Mouse (Mus musculus) brain, embryonic 18.5 days (tissue): ENCODE measurements at regions not wholly inside any gene's neighbourhood (a gene's known extent, or its start where the extent isn't known, plus 50 kb on each side); places are given as distances from the start of the nearest gene placed in this dataset.
A peak's percentile ranks its signal among the peaks of the same experiment; 100 is the strongest.

Source experiments
- DNase-seq: peaks from one replicate; pipeline ENCODE4 v3.0.0-alpha.2; 2012; ENCODE audit warnings: low read depth, low spot score

DNA sequence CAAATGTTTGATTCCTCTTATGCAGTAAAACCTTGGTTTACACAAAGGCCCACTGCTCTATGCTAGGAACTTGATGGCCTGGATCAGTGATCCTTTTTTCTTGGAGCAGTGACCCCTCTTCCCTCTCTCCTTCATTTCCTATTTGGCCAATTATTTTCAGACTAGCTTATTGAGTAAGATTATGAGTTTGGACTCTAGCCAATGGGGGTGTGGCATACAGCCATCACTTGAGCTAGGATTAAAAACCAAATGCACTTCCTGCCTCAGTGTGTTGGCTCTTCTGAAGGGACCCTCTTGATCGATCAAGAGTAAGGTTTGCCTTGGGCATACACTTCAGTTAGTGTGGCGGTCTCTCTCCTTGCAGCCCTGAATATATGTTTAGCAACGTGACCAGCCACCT, 1172.6 kb upstream of the Gulo start:
- DNase-seq: no peak

DNA sequence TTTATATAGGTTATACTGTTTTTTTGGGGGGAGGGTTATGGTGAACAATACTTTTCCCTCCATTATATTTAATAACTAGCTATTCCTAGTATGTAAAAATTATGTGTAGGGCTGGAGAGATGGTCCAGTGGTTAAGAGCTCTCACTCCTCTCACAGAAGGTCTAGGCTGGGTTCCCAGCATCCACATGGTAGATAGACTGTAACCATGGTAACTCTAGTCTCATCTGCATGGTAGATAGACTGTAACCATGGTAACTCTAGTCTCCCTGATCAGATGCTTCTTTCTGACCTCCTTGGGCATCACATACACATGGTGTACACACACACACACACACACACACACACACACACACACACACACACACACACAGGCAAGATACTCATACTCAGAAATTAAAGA, 1170.5 kb upstream of the Gulo start:
- DNase-seq: peak; percentile 52

DNA sequence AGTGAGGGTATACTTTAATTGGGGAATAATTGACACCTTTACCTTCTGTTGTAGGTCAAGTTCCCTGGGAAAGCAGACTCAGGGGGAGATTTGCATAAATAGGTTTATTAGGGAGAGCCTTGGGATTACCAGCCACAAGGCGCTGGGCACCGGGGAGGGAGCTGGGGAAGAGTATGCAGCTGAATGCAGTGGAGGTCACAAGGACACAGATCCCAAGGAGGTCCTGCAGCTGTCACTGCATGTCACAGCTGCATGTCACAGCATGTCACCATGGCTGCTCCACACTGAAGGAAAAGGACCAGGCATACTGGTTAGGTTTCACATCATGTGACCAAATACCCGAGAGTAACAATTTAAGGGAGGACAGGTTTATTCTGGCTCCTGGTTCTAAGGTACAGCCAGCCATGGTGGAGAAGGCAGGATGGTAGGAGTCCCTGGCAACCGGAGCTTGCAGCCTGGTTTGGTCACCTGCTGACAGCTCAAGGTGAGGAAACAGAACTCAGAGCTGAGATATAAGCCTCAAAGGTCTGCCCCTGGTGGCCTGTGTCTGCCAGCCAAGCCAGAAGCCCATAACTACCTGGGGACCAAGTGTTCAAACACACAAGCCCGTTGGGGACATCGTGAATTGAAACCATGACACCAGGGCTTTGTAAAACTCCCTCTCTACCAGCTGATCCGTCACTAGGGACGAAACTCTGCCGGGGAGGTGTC, 1169.5 kb upstream of the Gulo start:
- DNase-seq: no peak

DNA sequence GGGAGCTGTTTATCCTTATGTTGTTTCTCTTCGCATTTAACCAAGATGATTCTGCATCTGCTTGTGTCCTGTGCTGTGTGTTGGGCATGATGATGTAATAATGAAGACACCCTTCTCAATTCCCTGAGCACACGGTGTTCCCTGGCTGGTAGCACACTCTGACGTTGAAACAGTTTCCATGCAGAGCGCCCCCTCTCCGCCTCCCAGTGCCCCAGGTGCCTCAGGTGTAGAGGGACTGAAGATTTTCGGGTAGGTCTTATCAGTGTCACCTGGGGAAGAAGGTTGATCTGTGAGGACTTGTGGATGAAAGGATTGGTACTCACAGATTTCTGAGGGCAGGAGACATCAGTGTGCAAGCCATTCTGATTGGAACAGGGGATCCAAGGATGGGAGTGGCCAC, 1167.7 kb upstream of the Gulo start:
- no peak for DNase-seq

DNA sequence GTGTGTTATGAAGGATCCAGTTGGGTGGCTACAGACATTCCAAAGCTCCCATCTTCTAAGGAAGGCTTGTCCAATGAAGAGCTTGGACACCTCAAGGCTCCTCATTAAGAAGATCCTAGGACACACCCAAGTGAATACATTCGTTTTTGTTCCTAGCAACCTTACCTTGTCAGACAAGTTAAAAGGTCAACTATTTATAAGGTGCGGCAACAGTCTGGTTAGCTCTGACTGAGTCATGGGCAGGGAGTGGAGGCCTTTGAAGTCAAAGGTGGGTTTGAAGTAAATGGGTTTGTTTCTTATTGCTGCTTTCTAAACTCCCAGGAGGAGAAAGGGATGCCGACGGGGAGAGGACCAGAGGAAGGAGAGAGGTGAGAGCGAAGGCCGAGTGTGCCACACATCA, 1167.1 kb upstream of the Gulo start:
- DNase-seq: no peak

DNA sequence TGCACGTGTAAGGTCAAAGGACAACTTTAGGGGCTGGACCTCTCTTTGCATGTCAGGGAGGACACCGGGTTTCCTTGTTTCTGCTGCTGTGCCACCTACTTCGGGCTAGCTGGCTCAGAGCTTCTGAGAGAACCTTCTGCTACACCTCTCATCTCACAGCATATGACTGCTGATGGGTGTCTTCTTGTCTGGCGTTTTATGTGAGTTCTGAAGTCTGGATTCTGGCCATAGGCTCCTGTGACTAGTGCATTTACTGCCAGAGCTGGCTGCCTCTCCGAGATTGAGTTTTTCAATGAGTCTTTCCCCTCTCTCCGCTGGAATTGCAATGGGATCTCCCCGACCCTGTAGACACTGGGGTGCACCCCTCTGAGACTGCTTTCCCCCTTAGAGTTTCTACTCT, 1165.9 kb upstream of the Gulo start:
- DNase-seq: no peak

DNA sequence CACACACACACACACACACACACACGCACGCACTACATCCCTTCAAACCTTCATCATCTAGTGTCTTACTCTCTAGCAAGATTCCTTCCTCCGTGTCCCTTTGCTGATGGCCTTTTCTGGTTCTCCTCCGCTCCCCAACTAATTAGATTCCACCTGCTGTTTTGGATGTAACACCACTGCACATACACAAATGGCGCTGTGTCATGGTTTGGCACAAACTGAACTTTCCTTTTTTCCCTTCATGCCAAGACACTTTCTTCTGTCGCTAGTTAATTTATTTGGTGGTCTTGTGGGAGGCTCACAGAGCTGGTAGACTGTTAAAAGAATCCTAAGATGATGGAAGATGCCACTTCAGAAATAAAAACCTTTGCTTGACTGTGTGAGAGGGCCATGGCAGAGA, 1161.8 kb upstream of the Gulo start:
- DNase-seq: no peak

DNA sequence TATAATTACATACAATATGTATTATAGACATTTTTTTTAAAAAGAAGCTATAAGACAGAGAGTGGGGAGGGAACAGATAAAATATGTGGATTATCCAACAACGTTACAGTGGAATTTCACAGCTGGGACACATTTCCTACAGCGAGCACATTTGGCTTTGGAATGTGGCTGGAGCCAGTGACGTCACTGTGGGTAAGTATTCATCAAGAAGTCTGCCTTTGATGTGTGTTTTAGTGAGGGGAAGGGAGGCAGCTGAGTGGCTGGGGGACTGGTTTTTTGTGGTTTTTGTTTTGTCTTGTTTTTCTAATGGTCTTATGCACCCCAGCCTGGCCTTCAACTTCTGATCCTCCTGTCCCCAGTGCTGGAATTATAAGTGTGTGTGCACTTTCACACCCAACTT, 1161.2 kb upstream of the Gulo start:
- DNase-seq: no peak

DNA sequence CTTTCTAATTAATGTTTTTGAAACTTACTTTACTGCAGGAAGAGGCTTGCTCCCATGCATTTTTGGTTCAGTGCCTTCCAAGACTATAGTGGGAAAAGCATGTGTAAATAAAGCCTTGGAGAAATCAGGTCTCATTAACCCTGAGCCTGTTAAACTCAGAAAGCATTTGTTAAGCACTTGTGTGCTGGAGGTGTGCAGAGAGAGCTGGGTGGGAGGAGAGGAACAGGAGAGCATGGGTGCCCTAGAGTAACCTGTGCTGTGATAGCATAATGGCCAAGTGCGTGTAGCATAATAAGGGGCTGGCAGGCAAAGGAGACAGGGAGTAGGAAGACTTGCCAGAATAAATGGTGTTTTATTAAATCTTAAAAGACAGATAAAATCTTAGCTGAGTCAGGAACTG, 1160.2 kb upstream of the Gulo start:
- DNase-seq: no peak

DNA sequence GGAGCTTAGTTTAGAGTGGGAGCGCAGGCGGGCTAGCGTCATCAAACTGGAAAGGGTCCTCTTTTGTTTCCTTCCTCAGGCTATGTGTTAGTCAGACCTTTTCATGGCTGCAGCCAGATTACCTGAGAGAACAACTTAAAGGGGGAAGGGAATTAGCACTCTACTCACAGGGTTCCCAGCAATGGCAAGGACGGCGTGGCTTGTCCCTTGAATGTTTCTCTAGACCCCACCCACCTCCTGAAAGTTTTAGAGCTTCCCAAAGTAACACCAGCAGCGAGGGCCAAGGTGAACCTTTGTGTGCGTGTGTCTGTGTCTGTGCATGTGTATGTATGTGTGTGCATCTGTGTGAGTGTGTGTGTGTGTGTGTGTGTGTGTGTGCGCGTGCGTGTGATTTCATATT, 1151.0 kb upstream of the Gulo start:
- no peak for DNase-seq

DNA sequence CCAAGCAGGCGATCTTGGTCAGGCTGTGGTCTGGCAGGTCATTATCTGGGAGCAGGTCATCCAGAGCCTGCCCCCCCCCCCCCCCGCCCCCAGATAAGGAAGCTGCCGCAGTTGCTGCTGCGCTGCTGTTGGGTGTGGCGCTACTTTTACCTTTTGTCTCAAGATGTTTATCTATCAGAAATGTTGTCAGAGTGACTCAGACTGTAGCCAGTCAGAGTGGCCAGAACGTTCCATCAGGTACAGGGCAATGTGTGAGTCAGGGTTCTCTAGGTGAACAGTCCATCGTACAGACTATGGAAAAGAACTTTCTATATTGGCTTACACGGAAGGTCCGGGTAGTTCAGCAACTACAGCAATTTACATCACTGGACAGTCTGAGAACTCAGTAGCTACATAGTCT, 1149.9 kb upstream of the Gulo start:
- no peak for DNase-seq

DNA sequence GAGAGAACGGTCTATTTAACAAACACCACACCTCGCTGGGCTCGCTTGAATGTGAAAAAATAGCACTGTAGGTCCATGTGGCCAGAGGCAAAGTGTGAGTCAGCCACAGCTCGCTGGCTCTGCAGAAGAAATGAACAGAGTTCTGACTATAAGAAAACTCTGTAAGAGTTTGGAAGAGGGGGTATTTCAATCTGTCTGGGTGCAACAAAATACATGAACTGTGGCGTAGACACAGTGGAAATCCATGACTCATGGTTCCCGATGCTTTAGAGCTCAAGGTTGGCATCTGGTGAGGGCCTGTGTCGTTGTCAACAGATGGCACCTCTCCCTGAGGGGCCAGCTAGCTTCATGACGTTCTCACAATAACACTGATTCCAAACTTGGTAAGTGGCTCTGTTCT, 1147.4 kb upstream of the Gulo start:
- no peak for DNase-seq

DNA sequence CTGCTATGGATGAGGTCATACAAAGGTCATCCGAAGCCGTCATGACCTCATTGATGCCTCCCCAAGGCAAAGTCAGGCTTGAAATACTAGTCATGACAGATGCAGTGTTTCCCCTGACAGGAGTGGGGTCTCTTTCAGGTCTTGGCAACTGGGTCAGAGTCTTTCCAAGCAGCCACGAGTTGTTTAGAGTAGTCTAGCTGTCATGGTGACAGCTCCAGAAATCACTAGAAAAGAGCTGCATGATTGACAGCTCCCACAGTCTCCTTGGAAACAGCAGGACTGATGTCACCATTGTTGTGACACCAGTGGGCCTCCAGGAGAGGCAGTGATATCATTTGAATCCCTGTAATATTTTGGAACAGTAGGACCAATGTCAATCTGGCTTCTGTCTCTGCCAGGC, 1144.6 kb upstream of the Gulo start:
- no peak for DNase-seq

DNA sequence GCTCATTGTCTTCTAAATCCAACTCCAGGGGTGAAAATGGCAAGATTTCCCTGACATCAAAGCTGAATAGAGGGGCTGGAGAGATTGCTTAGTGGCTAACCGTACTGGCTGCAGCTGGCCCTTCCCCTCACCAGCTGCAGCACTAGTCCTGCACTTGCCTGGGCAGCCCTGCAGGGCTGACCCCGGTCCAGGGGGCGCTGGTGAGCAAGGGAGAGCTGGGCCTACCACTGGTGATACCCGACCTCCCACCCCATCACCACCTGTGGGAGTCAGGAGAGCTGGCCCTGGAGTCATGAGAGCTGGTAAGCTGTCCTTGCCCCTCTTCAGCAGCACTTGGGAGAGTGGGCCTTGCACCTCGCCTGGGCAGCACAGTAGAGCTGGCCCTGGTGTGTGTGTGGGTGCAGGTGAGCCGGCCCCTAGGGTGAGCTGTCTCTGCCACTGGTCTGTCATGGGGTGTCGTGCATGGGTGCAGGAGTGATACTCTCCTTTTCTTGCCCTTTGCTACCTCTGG, 1141.0 kb upstream of the Gulo start:
- DNase-seq: no peak

DNA sequence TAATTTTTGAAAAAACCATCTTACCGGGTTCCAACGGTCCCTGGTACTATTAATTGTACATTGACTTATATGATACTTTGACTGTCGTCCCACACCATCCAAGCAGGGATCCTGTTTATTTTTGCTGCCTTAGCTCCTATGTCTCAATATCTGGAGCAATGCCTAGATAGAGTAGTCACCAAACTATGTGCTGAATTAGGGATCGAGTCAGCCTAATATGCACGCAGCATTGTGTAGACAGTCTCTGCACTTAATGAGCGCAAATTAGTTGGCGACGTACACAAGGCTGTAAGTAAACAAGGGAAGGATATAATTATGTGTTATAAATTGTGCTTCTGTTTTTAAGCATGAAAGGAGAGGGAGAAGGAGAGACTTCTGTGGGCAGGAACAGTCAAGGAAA, 1140.1 kb upstream of the Gulo start:
- DNase-seq: no peak

DNA sequence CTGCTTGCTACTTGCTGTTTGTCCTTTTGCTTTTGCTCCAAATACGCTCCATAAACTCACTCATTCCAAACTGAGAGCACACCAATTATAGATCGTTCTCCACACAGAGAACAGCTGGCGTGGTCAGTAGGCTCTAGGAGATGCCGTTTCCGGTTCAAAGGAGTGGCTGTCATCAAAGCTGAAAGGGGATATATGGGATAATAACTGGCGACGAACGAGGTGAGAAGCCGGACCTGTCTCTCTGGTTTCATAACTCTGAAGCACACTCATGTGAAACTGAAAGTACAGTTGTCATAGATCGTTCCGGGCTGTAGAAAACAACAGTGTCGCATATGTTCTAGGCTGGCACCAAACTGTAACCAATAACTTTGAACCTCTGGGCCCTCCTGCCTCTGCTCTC, 1137.6 kb upstream of the Gulo start:
- DNase-seq: no peak

DNA sequence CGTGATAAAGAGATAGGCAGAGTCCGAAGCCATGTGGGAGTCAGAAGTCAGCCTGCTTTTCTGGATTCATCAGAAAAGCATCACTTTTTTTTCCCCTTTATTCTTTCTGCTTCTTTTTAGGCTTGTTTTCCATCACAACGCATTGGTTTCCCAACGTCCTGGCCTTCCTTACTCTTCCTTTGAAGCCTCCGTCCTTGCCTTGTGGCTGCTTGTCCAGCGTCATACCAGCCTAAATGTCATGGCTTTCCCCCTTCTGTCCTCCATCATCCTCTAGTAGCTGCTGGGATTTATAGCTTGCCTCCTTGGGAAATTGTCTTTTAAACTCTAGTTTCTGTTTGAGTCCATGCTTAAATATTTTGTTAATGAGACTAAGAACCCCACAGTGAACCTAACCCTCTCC, 1136.0 kb upstream of the Gulo start:
- DNase-seq: no peak

DNA sequence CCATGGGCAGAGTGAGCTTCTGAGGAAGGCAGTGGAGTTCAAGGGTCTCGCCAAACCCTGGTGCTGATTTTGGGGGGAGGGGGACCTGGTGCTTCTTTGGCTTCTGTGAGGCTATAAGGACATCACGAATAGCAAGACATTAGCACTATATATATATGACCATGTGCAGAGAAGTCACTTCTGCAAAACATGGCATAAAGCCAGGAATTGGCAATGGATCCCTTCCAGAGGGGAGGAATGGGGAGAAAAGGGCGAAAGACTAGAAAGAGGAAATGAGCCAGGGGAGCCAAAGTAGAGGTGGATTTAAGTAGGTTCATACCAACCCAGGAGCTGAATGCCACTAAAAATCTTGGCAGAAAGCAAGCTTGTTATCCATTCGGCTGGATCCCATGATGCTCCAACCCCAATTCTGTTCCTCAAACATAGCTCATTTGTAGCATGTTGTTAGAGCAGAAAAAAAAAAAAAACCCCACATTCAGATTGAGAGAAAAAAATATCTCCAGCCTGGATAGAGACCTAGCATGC, 1135.5 kb upstream of the Gulo start:
- DNase-seq: no peak

DNA sequence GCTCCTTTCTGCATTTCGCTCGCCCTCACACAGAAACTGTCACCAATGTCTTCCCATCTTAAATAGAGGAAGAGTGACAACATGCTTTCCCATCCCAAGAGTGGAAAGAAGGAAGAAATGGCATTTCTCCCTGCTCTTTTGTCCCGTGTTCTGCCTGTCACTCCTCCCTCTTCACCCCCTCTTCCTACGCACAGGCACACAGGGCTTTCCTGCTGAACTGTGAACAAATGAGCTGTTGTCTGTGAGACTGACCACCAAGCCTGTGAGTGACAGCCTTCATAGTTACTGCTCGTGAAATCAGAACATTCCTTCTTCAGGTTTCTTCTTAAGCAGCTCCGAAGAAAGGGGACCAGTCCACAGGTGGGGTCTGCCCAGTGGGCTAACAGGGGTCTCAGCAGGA, 1134.8 kb upstream of the Gulo start:
- no peak for DNase-seq

DNA sequence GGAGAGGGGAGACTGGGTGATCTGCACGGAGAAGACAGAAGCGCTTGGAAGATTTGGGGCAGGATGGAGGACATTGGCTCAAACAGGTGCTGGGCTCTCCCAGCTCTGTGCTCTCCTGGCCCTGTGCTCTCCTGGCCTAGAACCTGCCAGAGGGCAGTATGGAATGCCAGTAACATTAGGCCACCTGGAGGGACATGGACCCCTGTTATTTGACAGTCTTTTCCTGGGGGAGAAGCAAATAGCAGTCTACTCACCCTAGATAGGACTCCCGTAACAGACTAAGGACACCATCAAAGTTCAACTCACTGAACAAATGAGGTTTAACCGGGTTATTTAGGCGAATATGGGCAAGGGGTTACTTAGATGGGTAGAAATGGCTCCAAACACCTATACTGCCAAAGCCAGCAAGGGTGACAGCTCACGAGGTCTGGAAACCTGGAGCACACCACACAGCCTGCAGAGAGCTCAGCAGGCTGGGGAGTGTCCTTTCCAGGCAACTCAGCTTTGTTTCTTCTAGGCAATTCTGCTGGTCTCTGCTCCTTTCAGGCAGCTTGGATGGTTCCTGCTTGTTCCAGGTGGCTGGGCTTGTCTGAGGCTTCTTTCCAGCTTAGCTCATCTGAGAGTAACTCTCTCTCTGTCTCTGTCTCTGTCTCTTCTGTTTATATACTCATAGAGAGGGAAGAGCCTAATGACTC, 1133.7 kb upstream of the Gulo start:
- no peak for DNase-seq

DNA sequence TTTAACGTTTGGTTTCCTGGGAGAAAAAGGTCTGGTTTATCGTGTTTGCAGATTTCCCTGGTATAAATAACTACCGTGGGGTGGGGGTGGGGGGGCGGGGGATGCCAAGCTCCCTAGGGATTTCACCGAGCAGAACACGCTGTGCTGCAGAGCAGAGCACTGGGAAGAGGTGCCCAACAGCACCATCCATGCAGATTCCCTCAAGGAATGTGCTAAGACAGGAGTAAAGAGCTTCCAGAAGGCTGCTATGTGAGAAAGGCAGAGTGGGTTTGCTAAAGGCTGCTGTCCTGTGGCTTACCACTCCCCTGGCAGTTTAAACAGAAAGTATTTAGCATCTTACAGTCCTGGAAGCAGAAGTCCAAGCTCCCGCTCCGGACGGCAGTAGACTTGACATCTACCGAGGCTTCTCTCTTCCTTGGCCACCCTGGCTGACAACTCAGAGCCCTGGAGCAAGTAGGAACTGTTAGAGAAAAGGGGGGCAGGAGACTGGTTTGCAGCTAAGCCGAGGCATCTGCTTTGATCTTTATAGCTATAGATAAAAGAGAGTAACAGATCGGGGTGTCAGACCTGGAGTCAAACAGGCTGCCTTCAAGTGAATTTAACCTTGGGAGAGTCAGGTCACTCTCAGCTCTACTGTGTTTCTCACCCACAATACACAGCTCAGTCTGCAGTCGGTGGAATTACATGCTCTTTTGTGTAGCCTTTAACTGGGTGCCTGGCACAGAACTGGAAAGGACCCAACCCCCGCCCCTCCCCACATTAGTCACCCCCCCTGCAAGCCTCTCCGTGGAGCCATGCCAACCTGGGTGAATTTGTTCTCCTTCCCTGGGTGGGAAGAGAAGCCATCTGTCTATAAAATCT, 1132.8 kb upstream of the Gulo start:
- peak; percentile 69 for DNase-seq

DNA sequence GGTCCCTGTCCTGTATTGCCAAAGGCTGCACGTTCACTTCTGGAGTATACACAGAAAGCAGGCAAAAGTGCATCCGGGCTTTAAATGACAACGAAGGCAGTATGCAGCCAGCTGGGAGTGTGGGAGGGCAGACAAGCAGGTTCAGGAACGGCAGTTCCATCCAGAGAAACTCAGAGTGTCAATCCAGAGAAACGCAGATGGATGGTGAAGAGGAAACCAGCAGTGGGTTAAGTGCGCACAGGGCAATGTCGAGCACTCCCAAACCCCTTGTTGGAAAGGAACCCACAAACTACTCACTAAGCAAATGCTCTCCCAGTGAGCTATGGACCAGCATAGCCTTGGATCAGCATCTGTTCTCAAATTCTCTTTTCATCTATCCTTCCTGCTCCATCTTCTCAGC, 1132.1 kb upstream of the Gulo start:
- DNase-seq: no peak
